Mouse (Mus musculus) hindlimb bud, embryonic 11.5 days (tissue): Measurements from ENCODE around the gene Gpcpd1.
"Not testable (repeated sequence)": the region's sequence is repeated elsewhere in the genome, so short reads cannot be mapped to it uniquely, and the experiment has no call there.

Source experiments
- DNase-seq: peaks from one replicate; pipeline ENCODE4 v3.0.0-alpha.2; 2012; ENCODE audit warnings: low read depth, low spot score; ENCODE audit errors: extremely low spot score

The Gpcpd1 gene

GRCm38 (mm10) chr2:132587240-132587779 lies at the start of gene Gpcpd1:
Gene Gpcpd1 (minus strand): TSS chr2:132587729.
- DNase-seq: no peak

- no peak for DNase-seq
Observed at GRCm38 (mm10) chr2:132636534-132636933, 49.0 kb upstream of the Gpcpd1 start.

- DNase-seq: no peak
Observed at GRCm38 (mm10) chr2:132628626-132629025, 41.1 kb upstream of the Gpcpd1 start.

DNA sequence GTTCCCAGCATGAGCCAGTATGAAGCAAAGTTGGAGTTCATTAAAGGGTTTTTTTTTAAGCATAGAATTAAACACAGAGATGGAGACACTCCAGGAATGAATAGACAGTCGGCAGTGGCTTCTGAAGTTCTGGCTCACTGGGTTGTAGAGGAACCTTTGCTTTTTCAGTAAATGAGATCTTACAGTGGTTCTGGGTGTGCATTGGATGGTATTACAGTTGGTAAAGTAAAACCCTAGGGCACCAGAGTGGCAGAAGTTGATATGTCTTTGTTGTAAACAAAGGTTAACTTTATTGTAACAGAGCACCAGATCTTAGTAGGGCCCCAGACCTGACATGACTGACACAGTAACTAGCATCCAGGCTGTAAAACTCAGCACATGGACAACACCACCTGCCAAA lies 35.6 kb upstream of the Gpcpd1 start:
- DNase-seq: no peak

GRCm38 (mm10) chr2:132617693-132618092 lies 30.2 kb upstream of the Gpcpd1 start:
- DNase-seq: no peak

- no peak for DNase-seq
Observed at GRCm38 (mm10) chr2:132613581-132614188, 26.2 kb upstream of the Gpcpd1 start.

DNA sequence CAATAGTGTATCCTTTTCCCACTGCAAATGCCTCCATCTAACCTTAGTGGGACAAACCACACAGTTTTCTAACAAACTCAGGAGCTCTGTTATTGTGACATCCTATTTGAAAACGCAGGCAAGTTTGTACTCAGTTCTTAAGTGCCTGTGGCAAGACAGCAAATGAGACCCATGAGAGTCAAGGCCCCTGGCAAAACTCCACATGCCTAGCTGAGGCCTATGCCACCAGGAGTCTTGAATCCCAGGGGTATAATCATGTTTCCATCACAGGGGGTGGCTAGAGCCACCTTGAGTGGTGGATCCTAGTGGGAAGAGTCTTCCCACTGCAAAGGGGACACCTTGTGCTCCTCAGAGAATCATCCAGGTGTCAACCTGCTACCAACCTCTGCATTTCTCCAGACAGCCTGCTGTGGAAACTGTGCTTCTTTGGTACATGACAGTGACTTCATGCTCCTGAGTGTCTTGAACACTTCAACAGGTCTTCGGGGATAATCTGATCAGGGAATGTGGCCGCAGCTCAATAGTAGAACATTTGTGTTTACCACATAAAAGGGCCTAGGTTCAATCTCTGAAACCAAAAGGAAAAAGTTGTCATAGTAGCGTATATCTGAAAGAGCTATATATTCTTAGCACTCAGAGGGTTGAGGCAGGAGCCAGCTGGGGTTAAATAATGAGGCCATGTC lies 24.2 kb upstream of the Gpcpd1 start:
- no peak for DNase-seq

GRCm38 (mm10) chr2:132607141-132608093 lies 19.9 kb upstream of the Gpcpd1 start:
- DNase-seq: no peak

GRCm38 (mm10) chr2:132605795-132606563 lies 18.4 kb upstream of the Gpcpd1 start:
- DNase-seq: no peak

GRCm38 (mm10) chr2:132604922-132605321 lies 17.4 kb upstream of the Gpcpd1 start:
- DNase-seq: no peak

DNA sequence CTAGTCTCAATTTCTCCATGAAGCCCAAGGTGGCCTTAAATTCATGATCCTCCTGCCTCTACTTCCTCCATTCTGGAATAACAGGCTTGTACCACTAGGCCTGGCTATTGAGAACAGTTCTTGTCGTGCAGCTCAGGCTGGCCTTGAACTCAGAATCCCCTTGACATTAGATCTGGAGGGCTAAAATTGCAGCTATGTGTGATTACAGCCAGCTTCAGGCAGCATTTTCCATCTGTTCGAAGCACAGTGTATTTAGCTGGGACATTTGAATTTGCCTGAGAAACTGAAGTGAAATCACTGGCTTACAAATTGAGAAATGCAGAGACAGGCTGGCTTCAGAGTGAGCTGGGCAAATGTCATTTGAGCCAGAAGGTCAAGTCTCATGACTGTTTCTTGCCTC lies 16.2 kb upstream of the Gpcpd1 start:
- no peak for DNase-seq

- no peak for DNase-seq
Observed at GRCm38 (mm10) chr2:132601777-132602176, 14.2 kb upstream of the Gpcpd1 start.

GRCm38 (mm10) chr2:132600081-132600480 lies 12.6 kb upstream of the Gpcpd1 start:
- DNase-seq: no peak

- DNase-seq: no peak
Observed at GRCm38 (mm10) chr2:132599127-132599526, 11.6 kb upstream of the Gpcpd1 start.

- DNase-seq: no peak
Observed at GRCm38 (mm10) chr2:132597866-132598480, 10.4 kb upstream of the Gpcpd1 start.

- no peak for DNase-seq
Observed at GRCm38 (mm10) chr2:132597226-132597625, 9.7 kb upstream of the Gpcpd1 start.

- DNase-seq: no peak
Observed at GRCm38 (mm10) chr2:132595601-132596235, 8.2 kb upstream of the Gpcpd1 start.

GRCm38 (mm10) chr2:132592126-132592525 lies 4.6 kb upstream of the Gpcpd1 start:
- no peak for DNase-seq

- DNase-seq: not testable (repeated sequence)
Observed at GRCm38 (mm10) chr2:132591579-132591978, 4.0 kb upstream of the Gpcpd1 start.
